Mouse (Mus musculus): ENCODE measurements at regions not wholly inside any gene's neighbourhood (a gene's known extent, or its start where the extent isn't known, plus 50 kb on each side); places are given as distances from the start of the nearest gene placed in this dataset.
"Not testable (repeated sequence)": the region's sequence is repeated elsewhere in the genome, so short reads cannot be mapped to it uniquely, and the experiment has no call there.

- DNase-seq (ENCODE audit: low spot score): no peak
Observed at GRCm38 (mm10) chr13:111860931-111861330, 52.1 kb upstream of the Map3k1 start.

- no peak for DNase-seq (ENCODE audit: low spot score)
Observed at GRCm38 (mm10) chr13:111862316-111862715, 53.5 kb upstream of the Map3k1 start.

GRCm38 (mm10) chr13:111865956-111866355 is 57.2 kb upstream of the Map3k1 start:
- no peak for DNase-seq (ENCODE audit: low spot score)

GRCm38 (mm10) chr13:111867261-111867660 is 58.5 kb upstream of the Map3k1 start:
- no peak for DNase-seq (ENCODE audit: low spot score)

- peak; percentile 48 for DNase-seq (ENCODE audit: low spot score)
Observed at GRCm38 (mm10) chr13:111867763-111868725, 59.3 kb upstream of the Map3k1 start.

GRCm38 (mm10) chr13:111868947-111869346 is 60.2 kb upstream of the Map3k1 start:
- DNase-seq (ENCODE audit: low spot score): no peak

- no peak for DNase-seq (ENCODE audit: low spot score)
Observed at GRCm38 (mm10) chr13:111869771-111870437, 61.1 kb upstream of the Map3k1 start.

GRCm38 (mm10) chr13:111870505-111870904 is 61.7 kb upstream of the Map3k1 start:
- no peak for DNase-seq (ENCODE audit: low spot score)

GRCm38 (mm10) chr13:111871672-111872410 is 63.0 kb upstream of the Map3k1 start:
- no peak for DNase-seq (ENCODE audit: low spot score)

GRCm38 (mm10) chr13:111874330-111874729 is 65.5 kb upstream of the Map3k1 start:
- no peak for DNase-seq (ENCODE audit: low spot score)

- DNase-seq (ENCODE audit: low spot score): no peak
Observed at GRCm38 (mm10) chr13:111876404-111876803, 67.6 kb upstream of the Map3k1 start.

GRCm38 (mm10) chr13:111876847-111877246 is 68.1 kb upstream of the Map3k1 start:
- DNase-seq (ENCODE audit: low spot score): no peak

- not testable (repeated sequence) for DNase-seq (ENCODE audit: low spot score)
Observed at GRCm38 (mm10) chr13:111883768-111884566, 75.2 kb upstream of the Map3k1 start.

GRCm38 (mm10) chr13:111890792-111891191 is 82.0 kb upstream of the Map3k1 start:
- no peak for DNase-seq (ENCODE audit: low spot score)

GRCm38 (mm10) chr13:111892141-111892540 is 83.3 kb upstream of the Map3k1 start:
- no peak for DNase-seq (ENCODE audit: low spot score)

- DNase-seq (ENCODE audit: low spot score): no peak
Observed at GRCm38 (mm10) chr13:111893221-111893713, 84.5 kb upstream of the Map3k1 start.

GRCm38 (mm10) chr13:111894804-111895478 is 86.1 kb upstream of the Map3k1 start:
- DNase-seq (ENCODE audit: low spot score): no peak

GRCm38 (mm10) chr13:111896279-111896678 is 87.5 kb upstream of the Map3k1 start:
- peak; percentile 12 for DNase-seq (ENCODE audit: low spot score)

GRCm38 (mm10) chr13:111903361-111903760 is 94.6 kb upstream of the Map3k1 start:
- no peak for DNase-seq (ENCODE audit: low spot score)

GRCm38 (mm10) chr13:111903931-111904330 is 95.1 kb upstream of the Map3k1 start:
- DNase-seq (ENCODE audit: low spot score): no peak

All from lung, postnatal 25 days (tissue).